Mouse (Mus musculus) cerebral cortex, adult 2 months (tissue): ENCODE results near the gene Tmem233.

Experiments
- WGBS: fragments of 180-500 bp; shearing (Covaris S2); methylation state at CpG from one replicate; pipeline ENCODE4 v1.1.7; 2018; 5-methylcytosine and 5-hydroxymethylcytosine counted together

Gene Tmem233

DNA sequence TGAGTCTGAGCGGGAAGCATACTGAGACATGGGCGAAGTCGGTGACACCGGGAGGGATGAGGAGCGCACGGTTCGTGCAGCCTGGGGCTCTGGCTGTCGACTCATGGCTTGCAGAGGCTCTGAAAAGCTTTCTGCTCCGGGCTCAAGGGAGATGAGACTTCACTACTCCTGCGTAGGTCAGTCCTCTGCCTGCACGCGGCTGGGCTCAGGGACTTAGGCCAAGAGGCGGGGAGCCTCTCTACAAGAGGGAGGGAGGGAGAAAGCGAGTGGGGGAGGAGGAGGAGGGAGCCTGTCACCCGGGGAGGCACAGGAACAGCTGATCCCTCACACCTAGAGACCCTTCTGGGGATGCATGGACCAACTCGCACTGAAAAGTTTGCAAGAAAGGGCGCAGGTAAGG, at the start of gene Tmem233:
TSS of gene Tmem233 (minus strand) at position 164 of the 400 bp plus-strand sequence.
- WGBS: 19% methylated on average over 17 of the region's 17 CpGs

- 7% methylated on average over 11 of the region's 11 CpGs for WGBS
Observed at GRCm38 (mm10) chr5:116123344-116123743, 40.3 kb upstream of the Tmem233 start.

DNA sequence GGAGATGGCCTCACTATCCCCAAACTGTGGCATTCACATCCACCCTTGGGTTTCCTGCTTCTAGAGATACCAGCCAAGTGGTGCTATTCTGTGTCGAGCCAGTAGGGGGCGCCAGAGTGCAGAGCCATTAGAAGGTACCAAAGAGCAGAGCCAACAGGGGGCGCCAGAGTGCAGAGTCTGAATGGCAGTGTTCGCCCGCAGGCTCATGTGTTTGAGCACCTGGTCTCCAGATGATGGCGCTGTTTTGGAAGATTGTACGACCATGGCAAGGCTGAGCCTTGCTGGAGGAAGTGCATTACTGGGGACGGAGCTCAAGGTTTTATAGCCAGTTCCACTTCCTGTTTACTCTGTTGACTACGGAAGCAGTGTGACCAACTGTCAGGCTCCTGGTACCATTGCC, 33.5 kb upstream of the Tmem233 start:
- 45% methylated on average over 9 of the region's 9 CpGs for WGBS

- WGBS: 66% methylated on average over 4 of the region's 4 CpGs
Observed at GRCm38 (mm10) chr5:116116110-116116509, 33.1 kb upstream of the Tmem233 start.

- 34% methylated on average over 14 of the region's 14 CpGs for WGBS
Observed at GRCm38 (mm10) chr5:116115071-116115834, 32.2 kb upstream of the Tmem233 start.

GRCm38 (mm10) chr5:116108651-116109050, 25.6 kb upstream of the Tmem233 start:
- 95% methylated on average over 10 of the region's 10 CpGs for whole genome bisulfite sequencing

DNA sequence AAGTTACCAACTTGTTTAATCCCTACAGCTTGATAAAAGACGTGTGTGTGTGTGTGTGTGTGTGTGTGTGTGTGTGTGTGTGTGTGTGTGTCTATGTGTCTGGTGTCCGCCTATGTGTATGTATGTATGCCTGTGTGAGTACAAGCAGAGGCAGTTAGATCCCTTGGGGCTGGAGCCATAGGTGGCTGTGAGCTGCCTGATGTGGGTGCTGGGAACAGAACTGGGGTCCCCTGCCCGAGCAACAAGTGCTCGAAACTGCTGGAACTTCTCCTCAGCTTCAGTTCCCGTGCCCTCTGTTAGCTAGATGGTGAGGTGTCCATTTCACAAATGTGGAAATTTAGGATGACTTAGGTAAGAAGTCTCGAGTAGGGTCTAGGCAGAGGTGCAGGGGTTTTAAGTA, 1.2 kb upstream of the Tmem233 start:
- 87% methylated on average over 6 of the region's 6 CpGs for WGBS

GRCm38 (mm10) chr5:116082241-116082900, 673 bp downstream of the Tmem233 start:
- 42% methylated on average over 17 of the region's 17 CpGs for WGBS

DNA sequence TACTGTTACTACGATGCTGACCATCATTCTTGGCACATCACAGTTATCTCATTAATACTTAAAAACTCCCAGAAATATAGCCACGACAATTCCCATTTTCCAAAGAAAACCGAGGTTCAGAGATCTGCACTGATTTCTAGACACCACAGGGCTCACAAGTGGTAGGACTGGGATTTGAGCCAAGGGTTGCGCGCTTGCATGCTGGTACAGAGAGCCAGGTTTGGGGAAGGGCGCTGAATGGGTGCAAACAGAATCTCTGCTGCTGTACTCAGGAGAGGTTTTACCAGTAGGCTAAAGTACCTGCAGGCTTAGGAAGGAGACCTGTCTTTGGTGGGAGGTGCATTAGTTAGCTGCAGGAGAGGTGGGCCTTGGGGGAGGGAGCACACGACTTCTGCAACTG, 1.4 kb downstream of the Tmem233 start:
- 51% methylated on average over 7 of the region's 7 CpGs for WGBS

- 35% methylated on average over 6 of the region's 6 CpGs for WGBS
Observed at GRCm38 (mm10) chr5:116080736-116081135, 2.3 kb downstream of the Tmem233 start.

GRCm38 (mm10) chr5:116069618-116070017, 13.4 kb downstream of the Tmem233 start:
- WGBS: 96% methylated on average over 4 of the region's 4 CpGs

- 56% methylated on average over 6 of the region's 6 CpGs for WGBS
Observed at GRCm38 (mm10) chr5:116052826-116053225, 30.2 kb downstream of the Tmem233 start.

GRCm38 (mm10) chr5:116052171-116052570, 30.9 kb downstream of the Tmem233 start:
- WGBS: 84% methylated on average over 5 of the region's 5 CpGs

DNA sequence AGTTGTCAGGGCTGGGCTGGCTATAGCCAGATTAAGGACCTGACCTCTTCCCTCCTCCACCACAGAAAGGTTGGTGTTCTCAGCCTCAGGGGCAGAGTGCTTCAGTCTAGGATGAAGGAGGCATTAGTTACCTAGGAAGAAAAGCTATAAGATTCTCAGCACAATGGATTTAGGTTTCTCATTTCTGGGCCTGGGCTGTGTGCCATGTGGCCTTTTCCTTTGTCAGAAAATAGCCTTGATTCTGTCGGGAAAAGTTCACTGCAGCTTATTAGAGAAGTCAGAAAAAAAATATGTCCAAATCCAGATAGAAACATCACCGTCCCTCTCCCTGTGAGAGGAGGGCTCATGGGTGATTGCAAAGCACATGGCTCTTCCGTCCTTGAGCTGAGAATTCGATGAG, 33.2 kb downstream of the Tmem233 start:
- 78% methylated on average over 4 of the region's 4 CpGs for WGBS

DNA sequence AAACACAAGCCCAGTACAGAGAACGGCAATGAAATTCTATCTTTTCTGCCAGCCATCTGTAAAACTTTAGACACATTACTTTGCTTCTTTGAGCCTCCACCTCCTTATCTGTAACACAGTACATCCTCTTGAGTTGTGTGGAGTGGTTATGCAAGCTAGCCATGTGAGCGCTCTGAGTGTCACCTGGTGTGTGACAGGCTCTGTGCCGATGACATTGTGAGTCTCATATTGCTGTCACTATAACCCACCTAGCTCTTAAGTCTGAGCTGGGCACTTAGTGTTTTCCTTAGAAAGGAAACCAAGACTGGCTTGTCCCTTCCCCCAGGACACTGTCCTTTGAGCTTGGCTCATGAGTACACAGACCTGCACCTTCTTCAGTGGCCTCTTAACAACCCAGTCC, 34.7 kb downstream of the Tmem233 start:
- WGBS: 83% methylated on average over 3 of the region's 3 CpGs

DNA sequence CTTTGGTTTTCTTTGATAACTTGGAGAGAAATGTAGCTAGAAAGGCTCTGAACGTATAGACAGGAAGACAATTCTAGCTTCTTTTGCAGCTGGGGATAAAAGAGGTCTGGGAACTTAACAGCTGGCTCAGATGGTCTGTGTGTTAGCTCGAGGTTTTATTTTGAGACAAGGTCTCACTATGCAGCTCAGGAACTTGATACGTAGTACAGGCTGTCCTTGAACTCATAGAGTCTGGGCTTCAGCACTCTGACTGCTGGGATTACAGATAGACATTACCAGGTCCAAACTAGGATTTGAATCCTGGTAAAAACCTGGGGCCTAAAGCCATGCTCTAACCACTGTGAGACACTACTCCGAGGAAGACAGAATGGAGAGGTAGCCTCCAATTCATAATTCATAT, 36.8 kb downstream of the Tmem233 start:
- 82% methylated on average over 4 of the region's 4 CpGs for whole genome bisulfite sequencing

GRCm38 (mm10) chr5:116045581-116045980, 37.5 kb downstream of the Tmem233 start:
- WGBS: 87% methylated on average over 8 of the region's 8 CpGs

GRCm38 (mm10) chr5:116042241-116042640, 40.8 kb downstream of the Tmem233 start:
- WGBS: 77% methylated on average over 7 of the region's 7 CpGs

DNA sequence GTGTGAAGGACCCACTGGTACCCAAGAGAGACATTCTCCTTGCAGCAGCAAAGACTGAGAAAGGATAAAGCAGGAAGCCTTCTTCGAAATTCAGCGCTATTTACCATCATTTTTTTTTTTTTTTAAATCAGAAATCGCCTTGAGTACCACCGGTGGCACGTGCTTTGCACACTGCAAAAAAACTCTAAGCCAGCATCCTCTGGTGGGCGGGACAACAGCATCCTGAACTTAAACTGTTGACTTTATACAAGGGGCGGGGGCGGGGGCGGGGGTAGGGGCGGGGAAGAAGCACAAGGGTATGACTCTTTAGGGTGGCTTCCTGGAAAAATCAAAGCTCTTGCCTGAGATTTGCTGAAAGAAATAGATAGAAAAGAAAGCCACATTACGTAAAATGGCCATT, 43.3 kb downstream of the Tmem233 start:
- WGBS: 41% methylated on average over 11 of the region's 11 CpGs

GRCm38 (mm10) chr5:116037731-116038130, 45.3 kb downstream of the Tmem233 start:
- WGBS: 61% methylated on average over 12 of the region's 12 CpGs

DNA sequence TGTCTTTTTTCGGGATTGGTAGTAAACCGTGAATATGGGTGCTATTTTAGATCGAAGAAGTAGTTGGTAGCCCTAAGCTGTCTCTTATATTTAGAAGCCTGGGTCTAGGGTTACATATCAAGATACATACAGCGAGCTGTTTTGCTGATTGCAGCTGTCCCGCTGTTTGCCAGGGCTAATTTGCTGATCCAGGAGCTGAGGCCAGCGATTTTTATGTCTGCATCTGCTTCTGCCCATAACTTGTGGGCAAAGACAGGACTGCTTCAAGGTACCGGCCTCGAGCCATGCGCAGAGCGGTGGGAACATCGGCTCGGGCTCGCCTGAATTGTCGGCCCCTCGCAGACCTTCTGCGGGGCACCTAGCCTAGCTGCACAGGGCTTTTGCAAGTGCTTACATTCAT, 46.6 kb downstream of the Tmem233 start:
- 66% methylated on average over 16 of the region's 16 CpGs for WGBS

GRCm38 (mm10) chr5:116031190-116031577, 51.9 kb downstream of the Tmem233 start:
- 3% methylated on average over 14 of the region's 14 CpGs for WGBS

GRCm38 (mm10) chr5:116030566-116031189, 52.4 kb downstream of the Tmem233 start:
- 10% methylated on average over 19 of the region's 19 CpGs for WGBS
